9 mouse cellular contexts compared by ENCODE assay signal in genomic region chr2:117217695-117218216, GRCm38 (mm10). TPM values are rescaled to one million over a fixed set of nuclear protein-coding genes. Genes with fewer than 3 reads are reported as not detected.
DNase-seq lines count a peak whose midpoint lies in the region; ATAC-seq and TF ChIP-seq lines count a peak whose summit lies in the region.
"Had no signal": no experiment of that assay in that cellular context is flagged by ENCODE, and none has a peak within 500 bp of the region (broad histone marks: within the 10 kb centered on the region; RNA-seq: fewer than 3 reads in every experiment).

No protein-coding gene starts in this region.

- DNase-seq in kidney, postnatal 0 days (ENCODE audit: low spot score): peak; percentile 58
- no peak for DNase-seq in kidney, postnatal 36 days
- DNase-seq in brain, embryonic 14.5 days (ENCODE audit: low read depth): peak; percentile 34
- peak; percentile 57 for DNase-seq in fibroblast of lung, adult 2 months (ENCODE audit: low read depth)
- peak; percentile 73 for DNase-seq in limb, embryonic 14.5 days (ENCODE audit: low spot score)
- DNase-seq in gastrocnemius, postnatal 36 days: no peak
- DNase-seq: gastrocnemius, postnatal 14 days had no signal

- H3K27me3 ChIP-seq in kidney, postnatal 0 days (ENCODE audit: insufficient read depth, low read length): no peaks in the 10 kb centered on the region
- no peaks in the 10 kb centered on the region for H3K27me3 ChIP-seq in limb, embryonic 14.5 days (ENCODE audit: control insufficient read depth, insufficient read depth, low read length)

- H3K4me2 ChIP-seq in kidney, postnatal 0 days (ENCODE audit: low read length): peak overlapping the region; percentile 34
- peak overlapping the region; percentile 3; the same call in 1 of the 2 replicates for H3K4me2 ChIP-seq in limb, embryonic 14.5 days (replicated peaks; ENCODE audit: low read depth, low read length, severe bottlenecking)

- intact Hi-C loops in gastrocnemius, postnatal 36 days (cut with DNase I): no loop called here

- H3K4me1 ChIP-seq in kidney, postnatal 0 days (replicated peaks; ENCODE audit: insufficient read depth, low read length): no peaks in the 10 kb centered on the region
- H3K4me1 ChIP-seq in limb, embryonic 14.5 days (ENCODE audit: control insufficient read depth, insufficient read depth, low read length): peaks cover 11% of the 10 kb centered on the region; the same call in 1 of the 2 replicates

- no peaks in the 10 kb centered on the region for H3K36me3 ChIP-seq in kidney, postnatal 0 days (ENCODE audit: insufficient read depth, low read length)
- no peaks in the 10 kb centered on the region for H3K36me3 ChIP-seq in limb, embryonic 14.5 days (ENCODE audit: control insufficient read depth, insufficient read depth, low read length)

- no peak overlapping the region for H3K27ac ChIP-seq in kidney, postnatal 0 days
- H3K27ac ChIP-seq in limb, embryonic 14.5 days (replicated peaks; ENCODE audit: low read depth, low read length): peak overlapping the region; percentile 62

- no peak overlapping the region for H3K4me3 ChIP-seq in kidney, postnatal 0 days (replicated peaks; ENCODE audit: low read depth, low read length)
- no peak overlapping the region for H3K4me3 ChIP-seq in limb, embryonic 14.5 days (replicated peaks; ENCODE audit: low read length)

- TF ChIP-seq POLR2A in brain, embryonic 14.5 days (IDR thresholded peaks at IDR 0.05; ENCODE audit: borderline replicate concordance, extremely low read depth, insufficient read depth, insufficient read length, poor library complexity, severe bottlenecking): no peak
- no peak for TF ChIP-seq POLR2A in limb, embryonic 14.5 days (IDR thresholded peaks at IDR 0.05; ENCODE audit: borderline replicate concordance, extremely low read depth, insufficient read depth, insufficient read length)

- 27% methylated on average over 13 of the region's 15 CpGs for WGBS in kidney, postnatal 0 days
- WGBS in limb, embryonic 14.5 days: 14% methylated on average over 14 of the region's 15 CpGs

- ATAC-seq in kidney, postnatal 0 days (replicated peaks; ENCODE audit: low FRiP score, low read depth): peak; percentile 46
- peak; percentile 90 for ATAC-seq in limb, embryonic 14.5 days (ENCODE audit: low FRiP score, low read depth)
- no peak for ATAC-seq in inflammation-experienced regulatory T-cells, adult 6 months
- ATAC-seq in megakaryocyte-erythroid progenitor cell, adult 5-6 weeks (replicated peaks; ENCODE audit: low FRiP score, low TSS enrichment, poor library complexity, severe bottlenecking): no peak

- TF ChIP-seq CTCF in kidney, postnatal 0 days (IDR thresholded peaks at IDR 0.05; ENCODE audit: low read depth): no peak
- no peak for TF ChIP-seq CTCF in brain, embryonic 14.5 days (IDR thresholded peaks at IDR 0.05; ENCODE audit: borderline replicate concordance, extremely low read depth, insufficient read depth, insufficient read length)

- H3K9me3 ChIP-seq in kidney, postnatal 0 days (replicated peaks; ENCODE audit: low read length): no peaks in the 10 kb centered on the region
- no peaks in the 10 kb centered on the region for H3K9me3 ChIP-seq in limb, embryonic 14.5 days (ENCODE audit: control insufficient read depth, low read length)

- H3K9ac ChIP-seq in kidney, postnatal 0 days (ENCODE audit: low read depth, low read length): no peak overlapping the region
- H3K9ac ChIP-seq in limb, embryonic 14.5 days (ENCODE audit: low read depth, low read length, severe bottlenecking): no peak overlapping the region

RNA-seq across cellular contexts. Expression of gene Fam98b, which starts 31.8 kb away (rescaled TPM):
- 11.5 and 11.8 TPM in 2 replicates for polyA plus RNA-seq in kidney, postnatal 0 days (2015; fragmentation: Nextera tagmentation; extraction: Ambion mirVana)
- 36.8 and 47.0 TPM in 2 replicates for polyA plus RNA-seq in brain, embryonic 14.5 days (2012; rRNA removed)
- 20.9 and 36.5 TPM in 2 replicates for polyA plus RNA-seq in limb, embryonic 14.5 days (2012; rRNA removed)
- 10.0 and 10.4 TPM in 2 replicates for polyA plus RNA-seq in limb, embryonic 14.5 days (2014; fragmentation: Nextera tagmentation; extraction: Ambion mirVana)
- 10 to 100 TPM in 1 of 3 experiments, 1 to 10 TPM in 2; 6.6 to 13.5 (median 9.7) TPM for polyA plus RNA-seq in inflammation-experienced regulatory T-cells, adult 6 months (2017; shearing (Covaris generic))
- 10 to 100 TPM; 16.1 to 18.4 TPM for total RNA-seq in gastrocnemius, postnatal 36 days (2021)
- total RNA-seq in megakaryocyte-erythroid progenitor cell, adult 5-6 weeks (2014; fragmentation: Nextera tagmentation): 41.9 and 50.4 TPM in 2 replicates
- 20.6 and 24.6 TPM in 2 replicates for total RNA-seq in megakaryocyte-erythroid progenitor cell, adult 5-6 weeks (2017)

Comparison
In these comparisons a context has a peak if more than half of its experiments do, and no peak if none do; other contexts are left out.
1. DNase-seq: peak in kidney, postnatal 0 days (single experiment), brain, embryonic 14.5 days (single experiment), fibroblast of lung, adult 2 months (single experiment) and limb, embryonic 14.5 days (single experiment); none in kidney, postnatal 36 days (0 of 2) and gastrocnemius, postnatal 36 days (0 of 2).
2. ATAC-seq: peak in kidney, postnatal 0 days (single experiment) and limb, embryonic 14.5 days (single experiment); none in inflammation-experienced regulatory T-cells, adult 6 months (single experiment) and megakaryocyte-erythroid progenitor cell, adult 5-6 weeks (single experiment).